Mouse (Mus musculus) stomach, postnatal 0 days (tissue): Measurements from ENCODE around the gene BC048679. TPM values are rescaled to one million over a fixed set of nuclear protein-coding genes. Genes with fewer than 3 reads are reported as not detected.

Experiments
- ATAC-seq: fragments of 200-750 bp; cut with Nextera tagmentation; 2 replicates; pipeline ENCODE4 v1.8.0; 2017; ENCODE audit not compliant: low FRiP score, low TSS enrichment
- DNase-seq: peaks from one replicate; pipeline ENCODE4 v3.0.0-alpha.2; 2016; ENCODE audit warnings: low spot score
- H3K27ac ChIP-seq: fragments of 300-500 bp; sonication (generic); replicated peaks from 2 replicates; pipeline ENCODE4 v1.5.1; 2014; ENCODE audit warnings: mild to moderate bottlenecking, control low read depth
- H3K27me3 ChIP-seq: fragments of 300-500 bp; sonication (generic); 2 replicates; pipeline ENCODE4 v1.6.1; 2014; ENCODE audit warnings: low read length; ENCODE audit not compliant: control insufficient read depth, insufficient read depth
- H3K36me3 ChIP-seq: fragments of 300-500 bp; sonication (generic); 2 replicates; pipeline ENCODE4 v1.6.1; 2014; ENCODE audit warnings: low read length, mixed read lengths; ENCODE audit not compliant: control insufficient read depth, insufficient read depth
- H3K4me1 ChIP-seq: fragments of 300-500 bp; sonication (generic); replicated peaks from 2 replicates; pipeline ENCODE4 v1.6.1; 2014; ENCODE audit warnings: antibody characterized with exemption; ENCODE audit not compliant: control insufficient read depth, insufficient read depth
- H3K4me2 ChIP-seq: fragments of 300-500 bp; sonication (generic); replicated peaks from 2 replicates; pipeline ENCODE4 v1.6.1; 2014; ENCODE audit warnings: low read depth, mild to moderate bottlenecking, control low read depth, moderate library complexity
- H3K4me3 ChIP-seq: fragments of 300-500 bp; sonication (generic); 2 replicates; pipeline ENCODE4 v1.5.1; 2014; ENCODE audit warnings: low read depth, low read length, control low read depth
- H3K9ac ChIP-seq: fragments of 300-500 bp; sonication (generic); 2 replicates; pipeline ENCODE4 v1.6.1; 2014; ENCODE audit warnings: mild to moderate bottlenecking, low read length, control low read depth, mixed read lengths
- H3K9me3 ChIP-seq: fragments of 300-500 bp; sonication (generic); 2 replicates; pipeline ENCODE4 v1.6.1; 2016; ENCODE audit warnings: low read length; ENCODE audit not compliant: control insufficient read depth
- CTCF ChIP-seq: IDR thresholded peaks from 2 replicates; pipeline ENCODE4 v1.5.1; 2016; ENCODE audit warnings: antibody characterized with exemption, low read depth, mild to moderate bottlenecking, moderate library complexity
- EP300 ChIP-seq: optimal IDR thresholded peaks from 2 replicates; pipeline ENCODE3; 2016; ENCODE audit warnings: antibody characterized with exemption
- WGBS: fragments of 180-500 bp; shearing (Covaris S2); extraction: QIAGEN DNeasy Blood & Tissue Kit; methylation state at CpG from one replicate; pipeline ENCODE4 v1.1.7; 2014; 5-methylcytosine and 5-hydroxymethylcytosine counted together
- microRNA counts: library from miRNA; unstranded; fragments of <30 nt; microRNA quantifications from one replicate; lab custom pipeline; 2015
- polyA plus RNA-seq: library from polyadenylated mRNA; unstranded; fragments of >200 nt; fragmentation: Nextera tagmentation; extraction: Ambion mirVana; gene quantifications from 2 replicates; pipeline ENCODE4 v1.2.1, GENCODE M21; 2015

BC048679 gene
- polyA plus RNA-seq, 1 experiment from 2014 or later: not detected

GRCm38 (mm10) chr7:81452971-81453441, 45.1 kb downstream of the BC048679 start:
- Histone ChIP-seq H3K36me3 (no peaks in the 10 kb centered on the region), H3K4me1 (no peaks in the 10 kb centered on the region; the same call in 1 of the 2 replicates), H3K9me3 (no peaks in the 10 kb centered on the region), H3K27me3 (peaks cover 20% of the 10 kb centered on the region; the same call in 1 of the 2 replicates), H3K4me2 (no peak overlapping the region), H3K4me3 (no peak overlapping the region), H3K27ac (no peak overlapping the region), H3K9ac (no peak overlapping the region)
- ATAC-seq (peak; percentile 24), DNase-seq (peak; percentile 41)
- WGBS: 6% methylated on average over 21 of the region's 21 CpGs
- no peak for TF ChIP-seq EP300
- TF ChIP-seq CTCF: no peak

MicroRNAs within 50 kb of the gene (microRNA counts, 519-probe panel; counts per million panel counts)
- microRNA mmu-miR-1839-3p (lab: Ali Mortazavi, UCI): not detected
- microRNA mmu-miR-1839-5p (lab: Ali Mortazavi, UCI): 4,162 counts per million, percentile 34 among the panel's probes with 10 or more counts

Other genes with a start within 250 kb of the BC048679 start
- 1,024 and 1,034 TPM in 2 replicates for gene Rps17, start 153.0 kb downstream of the BC048679 start, polyA plus RNA-seq
- gene Cpeb1, start 42.8 kb downstream of the BC048679 start, polyA plus RNA-seq: 0.94 and 1.2 TPM in 2 replicates
- gene Ap3b2, start 4.4 kb downstream of the BC048679 start, polyA plus RNA-seq: 2.1 and 2.2 TPM in 2 replicates
- gene Fsd2, start 68.7 kb upstream of the BC048679 start, polyA plus RNA-seq: 0.06 and 0.11 TPM in 2 replicates
- gene Whamm, start 73.0 kb upstream of the BC048679 start, polyA plus RNA-seq: 3.5 and 3.8 TPM in 2 replicates
- gene Homer2, start 209.2 kb upstream of the BC048679 start, polyA plus RNA-seq: 47.4 and 48.4 TPM in 2 replicates